Mouse (Mus musculus) neural tube, embryonic 15.5 days (tissue): ENCODE measurements around the gene Hnrnpa1. TPM values are rescaled to one million over a fixed set of nuclear protein-coding genes. Genes with fewer than 3 reads are reported as not detected.
"Not testable (repeated sequence)": the region's sequence is repeated elsewhere in the genome, so short reads cannot be mapped to it uniquely, and the experiment has no call there.

Source experiments
- ATAC-seq: fragments of 200-750 bp; cut with Nextera tagmentation; 2 replicates; pipeline ENCODE4 v1.8.0; 2017; ENCODE audit warnings: mild to moderate bottlenecking, moderate TSS enrichment, moderate library complexity; ENCODE audit not compliant: low FRiP score
- H3K27ac ChIP-seq: fragments of 300-500 bp; sonication (generic); replicated peaks from 2 replicates; pipeline ENCODE4 v1.5.1; 2015; ENCODE audit warnings: mild to moderate bottlenecking, inconsistent platforms
- H3K27me3 ChIP-seq: fragments of 300-500 bp; sonication (generic); replicated peaks from 2 replicates; pipeline ENCODE4 v1.6.1; 2015; ENCODE audit warnings: inconsistent platforms
- H3K36me3 ChIP-seq: fragments of 300-500 bp; sonication (generic); 2 replicates; pipeline ENCODE4 v1.6.1; 2015; ENCODE audit warnings: inconsistent platforms
- H3K4me1 ChIP-seq: fragments of 300-500 bp; sonication (generic); 2 replicates; pipeline ENCODE4 v1.6.1; 2015; ENCODE audit warnings: inconsistent platforms
- H3K4me2 ChIP-seq: fragments of 300-500 bp; sonication (generic); 2 replicates; pipeline ENCODE4 v1.6.1; 2015; ENCODE audit warnings: inconsistent platforms, mild to moderate bottlenecking, moderate library complexity
- H3K4me3 ChIP-seq: fragments of 300-500 bp; sonication (generic); replicated peaks from 2 replicates; pipeline ENCODE4 v1.5.1; 2015; ENCODE audit warnings: mild to moderate bottlenecking, inconsistent platforms
- H3K9ac ChIP-seq: fragments of 300-500 bp; sonication (generic); replicated peaks from 2 replicates; pipeline ENCODE4 v1.6.1; 2015; ENCODE audit warnings: mild to moderate bottlenecking, inconsistent platforms
- H3K9me3 ChIP-seq: fragments of 300-500 bp; sonication (generic); replicated peaks from 2 replicates; pipeline ENCODE4 v1.6.1; 2016; ENCODE audit warnings: inconsistent platforms
- WGBS: fragments of 180-500 bp; shearing (Covaris S2); methylation state at CpG from one replicate; pipeline ENCODE4 v1.1.7; 2015; ENCODE audit warnings: mixed read lengths; 5-methylcytosine and 5-hydroxymethylcytosine counted together
- polyA plus RNA-seq: library from polyadenylated mRNA; unstranded; fragments of >200 nt; fragmentation: Nextera tagmentation; extraction: Ambion mirVana; gene quantifications from 2 replicates; pipeline ENCODE4 v1.2.1, GENCODE M21; 2015

The Hnrnpa1 gene
- polyA plus RNA-seq, 1 experiment from 2014 or later: 582 TPM

GRCm38 (mm10) chr15:103242885-103243284, 2.7 kb downstream of the Hnrnpa1 start:
- Histone ChIP-seq H3K4me3 (0 out of 2 replicates have a peak overlapping the region, but pooled peaks have one; percentile 2), H3K9ac (peak overlapping the region; percentile 37; the same call in 1 of the 2 replicates), H3K4me1 (peaks cover 50% of the 10 kb centered on the region), H3K27ac (no peak overlapping the region), H3K27me3 (no peaks in the 10 kb centered on the region), H3K4me2 (peak overlapping the region; percentile 77), H3K36me3 (peaks cover 49% of the 10 kb centered on the region), H3K9me3 (no peaks in the 10 kb centered on the region)
- WGBS: 68% methylated on average over 8 of the region's 8 CpGs
- no peak for ATAC-seq

GRCm38 (mm10) chr15:103245616-103246015, 5.4 kb downstream of the Hnrnpa1 start:
- Histone ChIP-seq H3K27me3 (no peaks in the 10 kb centered on the region), H3K4me3 (no peak overlapping the region), H3K27ac (no peak overlapping the region), H3K36me3 (peaks cover 61% of the 10 kb centered on the region), H3K9ac (no peak overlapping the region), H3K9me3 (no peaks in the 10 kb centered on the region), H3K4me1 (peaks cover 38% of the 10 kb centered on the region), H3K4me2 (no peak overlapping the region)
- ATAC-seq: no peak
- 80% methylated on average over 6 of the region's 6 CpGs for WGBS

- no peak overlapping the region for H3K27ac ChIP-seq
- no peak overlapping the region for H3K9ac ChIP-seq
- ATAC-seq: no peak
- H3K36me3 ChIP-seq: peaks cover 59% of the 10 kb centered on the region
- WGBS: 91% methylated on average over 9 of the region's 9 CpGs
- no peaks in the 10 kb centered on the region for H3K27me3 ChIP-seq
- H3K9me3 ChIP-seq: no peaks in the 10 kb centered on the region
- no peak overlapping the region for H3K4me3 ChIP-seq
- peaks cover 27% of the 10 kb centered on the region for H3K4me1 ChIP-seq
- no peak overlapping the region for H3K4me2 ChIP-seq
These were observed 7.0 kb downstream of the Hnrnpa1 start for GRCm38 (mm10) chr15:103247078-103247781.

GRCm38 (mm10) chr15:103247782-103248400, 7.7 kb downstream of the Hnrnpa1 start:
- no peak overlapping the region for H3K4me2 ChIP-seq
- peaks cover 20% of the 10 kb centered on the region for H3K4me1 ChIP-seq
- H3K9ac ChIP-seq: no peak overlapping the region
- ATAC-seq: no peak
- peaks cover 52% of the 10 kb centered on the region for H3K36me3 ChIP-seq
- no peak overlapping the region; the same call in 1 of the 2 replicates for H3K27ac ChIP-seq
- no peaks in the 10 kb centered on the region for H3K27me3 ChIP-seq
- H3K9me3 ChIP-seq: no peaks in the 10 kb centered on the region
- H3K4me3 ChIP-seq: no peak overlapping the region

- no peak for ATAC-seq
- H3K4me1 ChIP-seq: peaks cover 13% of the 10 kb centered on the region
- no peak overlapping the region for H3K4me3 ChIP-seq
- no peak overlapping the region for H3K9ac ChIP-seq
- H3K4me2 ChIP-seq: no peak overlapping the region
- H3K27me3 ChIP-seq: no peaks in the 10 kb centered on the region
- 74% methylated on average over 28 of the region's 28 CpGs for WGBS
- peaks cover 44% of the 10 kb centered on the region for H3K36me3 ChIP-seq
- no peaks in the 10 kb centered on the region for H3K9me3 ChIP-seq
- H3K27ac ChIP-seq: peak overlapping the region; percentile 41; the same call in 1 of the 2 replicates
These were observed 8.4 kb downstream of the Hnrnpa1 start for GRCm38 (mm10) chr15:103248401-103249313.

GRCm38 (mm10) chr15:103249511-103249910, 9.3 kb downstream of the Hnrnpa1 start:
- ATAC-seq, H3K9ac ChIP-seq, H3K27ac ChIP-seq, H3K4me2 ChIP-seq, H3K27me3 ChIP-seq, H3K9me3 ChIP-seq, H3K4me1 ChIP-seq, H3K4me3 ChIP-seq: not testable (repeated sequence)
- WGBS: 86% methylated on average over 6 of the region's 6 CpGs
- peaks cover 40% of the 10 kb centered on the region for H3K36me3 ChIP-seq

GRCm38 (mm10) chr15:103250195-103250740, 10.0 kb downstream of the Hnrnpa1 start:
- Histone ChIP-seq H3K4me2 (no peak overlapping the region), H3K9ac (no peak overlapping the region), H3K36me3 (peaks cover 36% of the 10 kb centered on the region), H3K4me3 (no peak overlapping the region), H3K27ac (no peak overlapping the region), H3K9me3 (no peaks in the 10 kb centered on the region), H3K27me3 (no peaks in the 10 kb centered on the region; the same call in 1 of the 2 replicates), H3K4me1 (peaks cover 12% of the 10 kb centered on the region)
- 20% methylated on average over 2 of the region's 2 CpGs for WGBS
- ATAC-seq: no peak; the same call in 1 of the 2 replicates

GRCm38 (mm10) chr15:103251595-103251994, 11.4 kb downstream of the Hnrnpa1 start:
- no peak overlapping the region for H3K4me2 ChIP-seq
- 67% methylated on average over 1 of the region's 1 CpGs for WGBS
- no peak overlapping the region for H3K27ac ChIP-seq
- H3K9ac ChIP-seq: no peak overlapping the region
- H3K9me3 ChIP-seq: no peaks in the 10 kb centered on the region
- H3K4me3 ChIP-seq: no peak overlapping the region
- peaks cover 11% of the 10 kb centered on the region for H3K4me1 ChIP-seq
- ATAC-seq: no peak
- peaks cover 25% of the 10 kb centered on the region for H3K36me3 ChIP-seq
- no peaks in the 10 kb centered on the region; the same call in 1 of the 2 replicates for H3K27me3 ChIP-seq

- Histone ChIP-seq H3K4me2 (no peak overlapping the region), H3K9me3 (no peaks in the 10 kb centered on the region), H3K4me1 (peaks cover 11% of the 10 kb centered on the region), H3K4me3 (no peak overlapping the region), H3K27me3 (no peaks in the 10 kb centered on the region; the same call in 1 of the 2 replicates), H3K27ac (no peak overlapping the region), H3K36me3 (peaks cover 14% of the 10 kb centered on the region), H3K9ac (no peak overlapping the region)
- no peak for ATAC-seq
- 90% methylated on average over 3 of the region's 3 CpGs for WGBS
These were observed 12.4 kb downstream of the Hnrnpa1 start for GRCm38 (mm10) chr15:103252660-103253059.

GRCm38 (mm10) chr15:103253352-103253751, 13.1 kb downstream of the Hnrnpa1 start:
- Histone ChIP-seq H3K36me3 (peaks cover 7% of the 10 kb centered on the region), H3K9me3 (no peaks in the 10 kb centered on the region), H3K4me2 (no peak overlapping the region), H3K9ac (no peak overlapping the region), H3K27me3 (no peaks in the 10 kb centered on the region; the same call in 1 of the 2 replicates), H3K27ac (no peak overlapping the region), H3K4me3 (no peak overlapping the region), H3K4me1 (peaks cover 11% of the 10 kb centered on the region)
- WGBS: 100% methylated on average over 1 of the region's 1 CpGs
- ATAC-seq: no peak

GRCm38 (mm10) chr15:103255169-103255568, 14.9 kb downstream of the Hnrnpa1 start:
- H3K4me3 ChIP-seq: peak overlapping the region; percentile 37
- ATAC-seq: no peak
- WGBS: 1% methylated on average over 25 of the region's 25 CpGs
- no peaks in the 10 kb centered on the region for H3K9me3 ChIP-seq
- H3K4me1 ChIP-seq: peaks cover 11% of the 10 kb centered on the region
- H3K36me3 ChIP-seq: no peaks in the 10 kb centered on the region
- peak overlapping the region; percentile 42; the same call in 1 of the 2 replicates for H3K9ac ChIP-seq
- H3K27ac ChIP-seq: no peak overlapping the region
- H3K4me2 ChIP-seq: peak overlapping the region; percentile 87
- H3K27me3 ChIP-seq: no peaks in the 10 kb centered on the region; the same call in 1 of the 2 replicates
